Mouse (Mus musculus): ENCODE data around the gene Fbxo10.
"Not testable (repeated sequence)": the region's sequence is repeated elsewhere in the genome, so short reads cannot be mapped to it uniquely, and the experiment has no call there.

The Fbxo10 gene

DNA sequence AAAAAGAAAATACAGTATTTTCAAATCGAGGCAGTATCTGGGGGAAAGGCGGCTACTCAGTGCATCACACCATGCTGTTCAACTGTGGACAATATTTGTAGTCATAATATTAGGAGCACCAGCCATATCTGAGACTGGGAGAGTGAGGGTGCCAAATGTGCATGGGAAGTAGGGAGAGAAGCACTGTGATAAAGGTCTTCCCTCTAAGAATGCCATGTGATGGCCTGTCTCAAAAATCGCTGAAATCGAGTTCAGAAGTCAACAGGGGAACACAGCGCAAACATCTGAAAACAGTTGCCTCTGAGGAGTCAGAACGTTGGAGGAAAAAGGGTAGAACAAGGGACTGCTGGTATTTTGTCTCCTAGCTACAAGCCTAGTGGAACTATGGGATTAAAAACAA lies 84.4 kb downstream of the Fbxo10 start:
- DNase-seq (ENCODE audit: low read depth, low spot score), result no peak

- DNase-seq (ENCODE audit: low read depth, low spot score), result no peak
Observed at GRCm38 (mm10) chr4:44998071-44998470, 86.3 kb downstream of the Fbxo10 start.

DNA sequence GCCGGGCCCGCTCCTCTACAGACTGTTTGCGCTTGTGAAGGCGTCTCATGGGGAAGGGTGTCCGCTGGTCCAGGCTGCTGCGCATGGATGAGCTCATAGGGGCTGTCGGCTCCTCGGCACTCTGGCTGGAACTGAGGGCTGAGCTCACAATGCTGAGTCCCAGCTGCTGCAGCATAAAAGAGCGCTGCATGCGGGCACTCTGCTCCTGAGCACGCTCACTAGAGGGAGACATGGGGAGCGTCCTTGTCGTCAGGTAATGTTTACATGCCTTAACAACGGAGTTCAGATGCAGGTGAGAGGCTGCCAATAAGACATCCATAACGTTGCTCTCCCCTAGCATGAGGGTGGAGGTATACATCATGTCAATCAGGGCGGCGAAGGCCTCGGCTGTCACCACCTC lies 89.6 kb downstream of the Fbxo10 start:
- no peak for DNase-seq (ENCODE audit: low read depth, low spot score)

- DNase-seq (ENCODE audit: low read depth, low spot score), result no peak
Observed at GRCm38 (mm10) chr4:44993847-44994246, 90.6 kb downstream of the Fbxo10 start.

- not testable (repeated sequence) for DNase-seq (ENCODE audit: low read depth, low spot score)
Observed at GRCm38 (mm10) chr4:44993179-44993578, 91.2 kb downstream of the Fbxo10 start.

- not testable (repeated sequence) for DNase-seq (ENCODE audit: low read depth, low spot score)
Observed at GRCm38 (mm10) chr4:44992330-44992729, 92.1 kb downstream of the Fbxo10 start.

GRCm38 (mm10) chr4:44990560-44990959 lies 93.8 kb downstream of the Fbxo10 start:
- DNase-seq (ENCODE audit: low read depth, low spot score), result no peak
